Mouse (Mus musculus) spleen, postnatal 10 days (tissue): ENCODE data around the gene Vav1.
A peak's percentile ranks its signal among the peaks of the same experiment; 100 is the strongest.
"Not testable (repeated sequence)": the region's sequence is repeated elsewhere in the genome, so short reads cannot be mapped to it uniquely, and the experiment has no call there.

Source experiments
- DNase-seq, 2 experiments: peaks; one replicate each; pipeline ENCODE4 v3.0.0; 2021 to 2022; ENCODE audit warnings: low spot score in 2 of 2

Gene Vav1

DNA sequence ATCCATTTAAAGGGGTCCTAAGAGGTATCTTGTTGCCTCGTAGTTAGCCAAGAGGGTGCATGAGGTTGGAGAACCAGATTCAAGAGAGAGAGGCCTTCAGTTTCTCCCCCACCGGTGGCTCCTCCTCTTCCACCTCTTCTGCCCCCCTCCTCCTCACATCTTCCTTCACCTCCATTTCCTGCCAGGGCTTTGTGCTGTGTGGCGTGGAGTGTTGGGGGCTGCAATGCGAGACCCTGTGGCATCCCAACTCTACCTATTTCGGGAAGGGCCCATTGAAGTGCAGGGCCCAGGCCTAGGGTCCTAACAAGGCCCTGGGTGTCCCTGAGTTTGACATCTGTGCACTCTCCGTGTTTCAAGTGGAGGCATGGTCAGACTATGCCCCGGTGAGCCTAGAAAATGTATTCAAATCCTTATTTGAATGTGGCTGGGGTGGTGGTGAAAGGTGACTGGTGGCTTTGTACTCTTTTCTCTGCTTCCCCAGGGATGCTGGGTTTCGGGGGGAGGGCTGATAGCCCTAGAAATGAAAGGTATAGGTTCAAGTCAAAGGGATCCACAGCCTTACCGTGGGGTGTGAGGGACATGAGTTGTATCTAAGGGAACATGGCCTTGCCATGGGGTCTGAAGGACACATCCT lies 808 bp downstream of the Vav1 start:
- peak; percentile 31 to 51 for DNase-seq

DNA sequence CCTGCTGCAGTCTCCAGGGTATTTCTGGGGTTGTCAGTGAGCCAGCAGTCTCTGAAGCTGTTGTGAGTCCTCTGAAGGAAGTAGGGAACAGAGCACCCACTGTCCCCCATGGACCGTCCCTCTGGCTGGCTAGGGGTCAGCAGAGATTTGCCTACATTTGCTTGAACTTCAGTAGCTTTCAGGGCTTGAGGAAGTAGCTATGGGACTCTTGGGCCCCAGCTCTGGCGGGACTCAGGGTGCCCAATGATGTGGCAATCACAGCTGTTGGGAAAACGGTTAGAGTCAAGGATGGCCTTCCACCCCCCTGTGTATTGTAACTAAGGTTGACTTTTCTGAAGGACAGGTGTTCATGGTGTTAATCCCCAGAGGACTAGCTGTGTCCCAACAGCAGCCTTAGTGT lies 1.5 kb downstream of the Vav1 start:
- no peak for DNase-seq

DNA sequence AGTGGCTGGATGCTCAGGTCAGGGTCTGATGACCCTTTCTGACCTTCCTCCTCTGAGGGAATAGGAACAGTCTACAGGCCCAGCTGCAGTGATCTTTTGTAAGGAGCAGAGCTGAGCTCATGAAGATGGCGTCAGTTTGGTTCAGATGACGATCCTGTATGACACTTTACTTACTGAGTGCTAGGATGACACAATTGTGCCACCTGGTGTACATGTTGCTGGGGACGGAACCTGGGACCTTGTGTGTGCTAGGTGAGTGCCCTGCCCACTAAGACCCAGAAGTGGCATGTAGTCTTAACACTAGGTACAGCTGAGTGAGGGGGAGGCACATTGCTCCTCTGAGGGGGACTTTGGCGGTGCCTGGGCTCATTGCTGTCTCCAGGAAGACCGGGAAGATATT lies 5.0 kb downstream of the Vav1 start:
- no peak for DNase-seq

DNA sequence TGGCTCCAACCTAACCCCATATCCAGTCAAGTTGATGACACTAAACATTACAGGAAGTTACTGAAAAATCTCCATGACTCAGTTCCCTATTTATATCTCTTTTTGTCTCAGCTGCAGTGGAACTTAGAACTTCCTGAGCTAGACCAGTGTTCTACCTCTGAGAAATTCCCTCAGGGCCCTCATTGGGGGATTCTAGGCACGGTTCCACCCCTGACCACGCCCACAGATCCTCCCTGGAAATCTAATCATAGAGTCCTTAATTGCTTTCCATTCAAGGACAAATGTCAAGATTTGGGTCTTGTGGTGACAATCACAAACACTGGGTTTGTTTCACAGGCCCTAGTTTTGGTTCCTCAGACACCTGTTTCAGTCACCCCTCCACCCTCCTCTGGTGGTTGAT lies 6.2 kb downstream of the Vav1 start:
- no peak for DNase-seq

DNA sequence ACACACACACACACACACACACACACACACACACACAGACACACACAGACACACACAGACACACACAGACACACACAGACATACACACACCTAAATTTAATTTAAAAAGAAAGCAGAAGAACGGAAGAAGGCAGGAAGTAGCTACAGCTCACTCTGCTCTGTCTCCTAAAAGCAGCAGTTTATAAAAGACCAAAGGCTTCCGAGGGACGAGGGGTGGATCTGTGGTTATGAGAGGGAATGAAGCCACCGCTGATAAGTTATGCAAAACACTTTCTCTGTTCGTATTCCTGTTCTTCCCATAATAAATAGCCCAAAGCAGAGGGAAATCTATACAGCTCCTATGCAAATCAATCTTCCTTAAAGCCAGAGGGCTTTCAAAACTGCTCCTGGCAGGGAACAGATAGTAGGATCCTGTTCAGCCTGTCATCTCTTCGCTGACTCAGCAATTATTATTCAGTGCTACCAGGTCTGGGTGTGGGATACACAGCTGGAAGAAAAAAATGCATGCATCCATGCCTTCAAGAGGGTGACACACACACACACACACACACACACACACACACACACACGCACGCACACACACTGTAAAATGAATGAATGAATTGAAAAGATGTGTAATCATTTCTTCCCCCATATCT lies 7.9 kb downstream of the Vav1 start:
- no peak for DNase-seq

DNA sequence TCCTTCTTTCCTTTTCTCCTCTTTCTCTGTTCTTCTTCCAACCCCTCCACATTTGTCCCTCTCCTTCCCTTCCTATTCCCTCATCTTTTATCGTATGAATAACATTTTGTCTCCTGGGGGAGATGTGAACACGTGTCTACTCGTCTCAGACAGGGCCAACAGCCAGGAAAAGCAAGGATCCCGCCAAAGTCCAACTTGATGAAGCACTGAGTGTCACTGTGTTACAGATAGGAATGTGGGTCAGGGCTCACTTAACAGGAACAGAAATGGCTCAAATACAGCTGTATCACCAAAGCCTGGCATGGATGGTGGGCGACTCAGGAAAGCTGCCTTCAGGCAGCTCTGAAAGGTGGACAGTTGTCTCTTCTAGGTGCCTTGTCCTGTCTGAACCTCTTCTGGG lies 10.4 kb downstream of the Vav1 start:
- no peak for DNase-seq

DNA sequence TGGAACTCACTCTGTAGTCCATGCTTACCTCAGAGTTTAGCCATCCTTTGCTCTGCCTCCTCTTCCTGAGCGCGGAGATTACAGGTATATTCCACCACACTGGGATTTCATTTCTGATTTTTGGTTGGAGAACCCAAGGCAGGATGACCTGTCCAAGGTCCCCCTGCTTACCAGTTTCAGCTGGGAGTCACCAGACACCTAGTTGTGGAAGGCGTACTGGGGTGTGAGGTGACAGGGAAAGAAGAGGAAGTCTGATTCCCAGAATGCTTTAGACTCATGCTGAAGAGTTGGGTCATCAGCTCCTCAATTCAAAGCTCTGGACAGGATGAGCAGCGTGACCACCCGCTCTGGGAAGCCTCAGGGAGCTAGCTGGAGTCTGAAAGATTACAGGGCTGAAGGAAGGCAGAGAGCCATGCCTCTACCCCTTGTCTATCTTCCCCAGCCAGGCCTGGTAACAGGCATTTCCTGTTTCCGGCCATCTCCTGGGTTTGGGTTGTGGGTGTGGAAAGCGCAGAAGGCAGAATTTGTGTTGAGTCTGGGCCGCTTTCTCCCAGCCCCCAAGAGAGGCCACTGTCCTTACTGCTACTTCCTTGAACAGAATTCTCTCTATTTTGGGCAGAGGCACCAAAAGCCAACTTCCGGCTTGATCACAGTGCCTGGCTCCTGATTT lies 11.2 kb downstream of the Vav1 start:
- peak in 1 of 2 experiments; percentile 13 for DNase-seq

DNA sequence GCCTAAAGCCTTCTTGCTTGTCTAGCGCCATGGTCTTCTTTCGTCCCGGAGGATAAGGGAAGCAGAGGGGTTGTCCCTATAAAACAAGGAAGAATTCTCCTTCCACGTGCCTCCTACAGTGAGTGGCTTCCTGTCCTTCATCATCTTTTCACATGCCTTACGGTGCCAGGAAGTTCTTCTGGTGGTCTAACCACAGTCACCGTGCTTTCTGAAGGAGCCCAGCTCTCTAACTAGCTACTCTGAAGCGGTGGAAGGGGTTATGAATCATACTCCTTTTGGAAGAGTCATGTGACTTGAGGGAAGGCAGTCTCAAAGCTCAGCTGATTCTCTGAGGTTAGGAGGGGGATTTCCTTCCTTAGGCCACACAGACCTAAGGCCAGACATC lies 11.8 kb downstream of the Vav1 start:
- no peak for DNase-seq

DNA sequence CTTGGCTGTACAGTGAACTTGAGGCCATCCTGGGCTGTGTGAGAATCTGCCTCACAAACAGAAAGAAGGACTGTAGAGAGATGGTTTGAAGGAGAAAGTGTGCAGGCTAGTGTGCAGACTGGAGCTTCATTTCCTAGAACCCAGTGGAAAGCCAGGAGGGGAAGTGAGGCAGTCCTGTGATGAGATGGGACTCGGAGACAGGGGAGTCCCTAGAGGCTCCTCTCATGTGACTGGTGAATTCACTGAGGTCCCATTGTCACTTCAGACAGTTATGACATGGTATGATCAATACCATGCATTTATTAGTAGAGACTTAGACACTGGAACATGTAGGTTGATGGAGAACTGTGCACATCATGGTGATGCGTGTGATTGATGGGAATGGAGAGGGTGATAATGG lies 13.4 kb downstream of the Vav1 start:
- no peak for DNase-seq

DNA sequence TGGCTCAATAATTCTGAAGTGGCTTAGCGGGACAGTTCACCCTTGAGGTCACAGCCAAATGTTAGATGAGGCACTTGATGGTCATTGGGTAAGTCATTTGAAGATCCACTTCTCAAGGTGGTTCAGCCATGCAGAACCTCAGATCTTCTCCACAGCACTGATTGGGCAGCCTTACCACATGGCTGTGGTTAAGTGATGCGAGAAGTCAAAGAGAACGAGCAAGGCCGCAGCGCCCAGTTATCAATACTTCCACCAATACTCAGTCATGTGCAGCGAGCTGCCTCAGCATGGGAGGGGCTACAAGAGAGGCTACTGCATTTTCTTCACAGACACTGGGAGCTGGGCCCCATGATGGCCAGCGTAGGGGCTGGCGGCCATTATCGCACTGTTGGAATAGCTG lies 14.1 kb downstream of the Vav1 start:
- DNase-seq: no peak

DNA sequence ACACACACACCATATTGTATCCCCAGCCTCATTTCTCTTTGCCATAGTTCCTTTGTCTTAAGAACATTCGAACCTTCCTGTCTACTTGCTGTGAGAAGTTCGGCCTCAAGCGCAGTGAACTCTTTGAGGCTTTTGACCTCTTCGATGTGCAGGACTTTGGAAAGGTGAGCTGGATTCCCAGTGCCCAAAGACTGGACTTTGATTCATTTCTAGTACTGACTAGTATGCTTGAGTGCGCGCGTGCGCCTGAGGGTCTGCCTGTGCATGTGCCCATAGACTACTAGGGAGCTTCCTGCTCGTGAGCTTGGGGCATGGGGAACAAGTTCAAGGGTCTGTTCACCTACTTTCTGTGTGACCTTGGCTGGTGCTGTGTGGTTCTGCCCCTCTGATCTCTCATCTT lies 17.0 kb downstream of the Vav1 start:
- no peak for DNase-seq

DNA sequence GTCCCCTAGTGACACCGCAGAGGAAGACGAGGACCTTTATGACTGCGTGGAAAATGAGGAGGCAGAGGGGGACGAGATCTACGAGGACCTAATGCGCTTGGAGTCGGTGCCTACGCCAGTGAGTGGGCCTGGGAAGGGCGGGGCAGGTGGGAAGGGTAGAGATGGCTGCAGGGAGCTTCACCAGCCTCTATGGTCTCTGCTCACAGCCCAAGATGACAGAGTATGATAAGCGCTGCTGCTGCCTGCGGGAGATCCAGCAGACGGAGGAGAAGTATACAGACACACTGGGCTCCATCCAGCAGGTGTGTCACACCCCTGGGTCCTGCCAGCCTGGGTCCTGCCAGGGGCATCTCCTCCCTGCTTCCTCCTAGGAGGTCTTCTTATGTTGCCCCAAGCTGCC lies 18.1 kb downstream of the Vav1 start:
- no peak for DNase-seq

DNA sequence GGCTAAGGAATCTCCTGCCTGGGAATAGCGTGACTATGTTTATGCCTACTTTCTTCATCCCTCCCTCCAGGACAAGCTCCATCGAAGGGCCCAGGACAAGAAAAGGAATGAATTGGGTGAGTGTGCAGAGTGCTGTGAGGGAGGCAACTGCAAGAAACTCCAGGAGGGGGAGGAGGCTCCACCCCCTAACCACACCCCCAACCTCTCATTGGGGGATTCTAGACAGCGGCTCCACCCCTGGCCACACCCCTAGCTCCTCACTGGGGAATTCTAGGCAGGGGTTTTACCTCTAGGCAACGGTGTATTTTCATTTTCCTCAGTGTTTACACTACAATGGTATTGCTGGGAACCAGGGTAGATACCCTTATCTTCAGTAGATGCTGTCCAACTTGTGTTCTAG lies 26.7 kb downstream of the Vav1 start:
- peak in 1 of 2 experiments; percentile 49 for DNase-seq

DNA sequence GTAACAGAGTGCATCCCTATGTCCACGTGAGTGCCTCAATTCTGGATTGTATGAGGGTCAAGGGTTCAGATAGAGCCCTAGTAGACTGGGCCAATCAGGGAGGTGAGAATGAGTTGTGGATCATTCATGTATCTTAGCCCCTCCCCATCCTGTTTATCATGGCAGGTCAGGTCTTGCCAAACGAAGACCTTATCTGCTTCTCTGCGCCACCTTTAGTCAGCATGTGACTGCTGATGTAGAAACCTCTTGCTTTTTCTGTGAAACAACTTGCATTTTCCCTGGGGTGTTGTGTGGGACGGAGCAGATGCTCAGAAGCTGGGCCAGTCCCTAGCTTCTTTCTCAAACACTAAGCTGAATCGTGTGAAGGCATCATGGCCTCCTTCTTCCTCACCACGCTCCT lies 28.2 kb downstream of the Vav1 start:
- DNase-seq: no peak

DNA sequence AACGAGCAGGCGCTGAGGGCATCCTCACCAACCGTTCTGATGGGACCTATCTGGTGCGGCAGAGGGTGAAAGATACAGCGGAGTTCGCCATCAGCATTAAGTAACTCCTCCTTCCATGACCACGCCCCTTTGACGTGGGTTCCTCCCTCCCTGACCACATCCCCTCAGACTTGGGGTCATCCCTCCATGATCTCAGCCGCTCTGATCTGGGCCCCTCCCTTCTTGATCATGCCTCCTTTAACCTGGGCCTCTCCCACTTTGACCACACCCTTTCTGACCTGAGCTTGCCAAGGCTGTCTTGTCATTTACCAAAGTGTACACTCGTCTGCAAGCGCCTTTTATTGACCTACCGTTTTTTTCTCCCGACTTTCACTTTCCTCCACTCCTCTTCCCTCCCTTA lies 32.9 kb downstream of the Vav1 start:
- no peak for DNase-seq

DNA sequence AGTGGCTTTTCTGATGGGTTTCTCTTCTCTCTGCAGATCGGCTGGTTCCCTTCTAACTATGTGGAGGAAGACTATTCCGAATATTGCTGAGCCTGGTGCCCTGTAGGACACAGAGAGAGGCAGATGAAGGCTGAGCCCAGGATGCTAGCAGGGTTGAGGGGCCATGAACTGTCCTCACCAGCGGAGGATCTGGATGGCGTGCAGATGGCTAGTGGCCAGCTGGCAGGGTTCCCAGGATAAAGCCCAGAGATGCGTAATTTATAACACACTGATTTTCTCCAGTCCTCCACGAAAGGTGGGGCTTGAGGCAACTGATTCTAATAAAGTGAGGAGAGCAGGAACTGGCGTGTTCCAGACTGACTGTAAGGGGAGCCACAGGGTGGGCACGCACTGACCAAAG lies 48.7 kb downstream of the Vav1 start:
- DNase-seq: no peak

DNA sequence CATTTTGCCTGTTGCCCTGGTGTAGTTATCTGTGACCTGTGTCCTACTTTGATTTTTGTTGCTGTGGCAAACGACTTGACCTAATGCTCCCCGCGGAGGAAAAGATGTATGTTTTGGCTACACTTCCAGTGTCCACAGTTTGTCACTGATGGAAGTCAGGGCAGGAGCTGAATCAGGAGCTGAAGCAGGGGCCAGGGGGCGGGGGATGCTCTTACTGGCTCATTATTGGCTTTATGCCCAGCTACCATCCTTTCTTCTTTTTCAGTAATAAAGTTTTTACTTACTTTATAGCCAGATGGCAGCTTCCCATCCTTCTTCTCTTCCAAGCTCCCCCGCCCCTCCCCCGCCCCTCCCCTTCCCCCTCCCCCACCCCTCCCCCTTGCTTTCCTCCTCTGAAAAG lies 50.0 kb downstream of the Vav1 start:
- no peak for DNase-seq

DNA sequence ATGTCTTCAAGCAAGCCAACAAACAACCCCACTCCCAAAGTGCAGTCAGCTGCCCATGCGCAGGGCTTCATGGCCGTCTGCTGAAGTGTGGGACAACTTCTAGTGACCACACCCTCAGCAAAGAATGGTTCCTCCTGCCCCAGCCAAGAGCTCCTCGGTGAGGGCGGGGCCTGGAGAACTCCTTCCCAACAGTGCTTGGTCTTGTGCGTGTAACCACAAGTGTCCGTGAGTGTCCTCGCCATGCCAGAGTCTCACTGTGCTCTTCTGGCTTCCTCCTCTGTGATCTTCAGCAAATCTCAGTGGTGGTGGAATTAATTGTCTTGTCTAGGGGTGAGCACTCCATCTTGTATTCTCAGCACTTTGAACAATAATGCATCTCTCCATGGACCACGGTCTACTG lies 52.1 kb downstream of the Vav1 start:
- no peak for DNase-seq

DNA sequence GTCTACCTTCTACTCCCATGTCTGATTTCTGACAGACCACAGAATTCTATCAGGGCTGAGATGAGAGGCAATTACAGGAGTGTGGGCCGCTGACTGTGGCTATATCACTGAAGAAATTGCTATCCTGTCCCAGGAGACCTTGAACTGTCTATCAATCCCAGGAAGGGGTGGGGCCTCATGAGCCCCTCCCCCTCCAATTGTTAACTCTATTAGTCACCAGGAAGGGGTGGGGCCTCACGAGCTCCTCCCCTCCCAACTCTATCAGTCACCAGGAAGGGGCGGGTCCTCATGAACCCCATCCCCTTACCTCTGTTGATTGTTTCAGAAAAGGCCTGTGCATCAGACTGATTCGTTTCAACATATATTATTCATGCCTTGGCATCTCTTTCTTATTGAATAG lies 53.3 kb downstream of the Vav1 start:
- no peak for DNase-seq

DNA sequence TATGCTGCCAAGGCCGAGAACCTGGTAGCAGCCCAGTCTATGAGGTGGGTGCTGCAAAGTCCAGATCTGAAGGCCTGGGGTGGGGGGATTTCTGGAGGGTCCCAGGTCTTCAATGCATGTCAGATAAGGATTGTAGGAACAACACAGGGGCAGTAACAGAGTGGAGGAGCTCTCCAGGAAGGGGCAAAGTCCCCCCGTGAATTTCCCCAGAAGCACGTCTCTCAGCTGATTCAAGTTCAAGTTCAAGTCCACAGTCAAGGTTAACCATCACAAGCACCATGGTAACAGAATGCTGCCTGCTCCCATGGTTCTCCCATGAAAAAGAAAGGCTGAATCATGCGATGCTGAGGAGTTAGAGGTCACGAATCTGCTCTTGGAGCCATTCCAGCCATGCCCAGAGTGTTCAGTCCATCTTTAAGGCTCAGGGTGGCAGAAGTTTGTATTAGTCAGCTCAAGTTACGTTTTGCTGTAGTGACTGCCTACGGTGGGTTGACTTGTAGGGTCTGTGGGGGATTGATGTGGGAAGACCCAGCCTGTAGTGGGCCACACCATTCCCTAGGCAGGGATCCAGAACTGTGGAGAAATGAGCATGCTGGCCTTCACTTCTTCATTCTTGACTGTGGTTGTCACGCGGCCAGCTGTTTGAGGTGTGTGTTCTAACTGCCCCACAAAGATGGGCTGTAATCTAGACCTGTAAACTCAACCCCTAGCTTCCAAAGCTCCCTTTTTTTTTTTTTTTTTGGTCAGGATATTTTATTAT lies 55.3 kb downstream of the Vav1 start:
- DNase-seq: no peak

DNA sequence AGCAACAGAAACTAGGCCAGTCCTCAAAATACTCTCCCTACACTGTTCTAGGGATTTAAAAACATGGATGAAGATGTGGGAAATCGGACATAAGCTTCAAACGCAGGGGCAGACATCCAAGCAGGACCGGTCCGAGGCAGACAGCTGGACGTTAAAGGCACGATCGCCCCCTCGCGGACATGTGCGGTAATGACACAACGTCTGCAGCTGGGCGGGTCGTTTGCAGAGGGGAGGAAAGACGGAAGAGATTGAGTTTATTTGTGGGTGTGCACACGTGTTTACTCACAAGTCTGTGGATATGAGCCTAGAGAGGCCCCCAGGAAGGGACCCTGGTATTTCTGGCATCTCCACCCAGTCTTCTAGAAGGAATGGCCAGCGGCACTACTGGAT lies 55.9 kb downstream of the Vav1 start:
- peak; percentile 81 to 90 for DNase-seq

DNA sequence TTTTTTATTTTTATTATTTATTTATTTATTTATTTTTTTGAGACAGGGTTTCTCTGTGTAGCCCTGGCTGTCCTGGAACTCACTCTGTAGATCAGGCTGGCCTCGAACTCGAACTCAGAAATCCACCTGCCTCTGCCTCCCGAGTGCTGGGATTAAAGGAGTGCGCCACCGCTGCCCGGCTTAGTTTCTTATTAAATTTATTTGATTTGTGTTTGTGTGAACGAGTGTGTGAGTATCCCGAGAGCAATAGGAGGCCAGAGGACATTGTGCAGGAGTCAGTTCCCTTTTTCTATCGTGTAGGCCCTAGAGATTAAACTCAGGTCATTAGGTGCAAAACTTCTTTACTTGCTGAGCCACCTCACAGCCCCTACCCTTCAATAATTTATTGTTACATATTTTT lies 56.3 kb downstream of the Vav1 start:
- DNase-seq: not testable (repeated sequence)
